Mouse (Mus musculus): ENCODE measurements around the gene Gm28490. TPM values are rescaled to one million over a fixed set of nuclear protein-coding genes. Genes with fewer than 3 reads are reported as not detected.
"Not testable (repeated sequence)": the region's sequence is repeated elsewhere in the genome, so short reads cannot be mapped to it uniquely, and the experiment has no call there.

Gm28490 gene
- polyA plus RNA-seq (2011; ENCODE audit: insufficient read depth, insufficient read length, low replicate concordance, missing spikeins), result not detected in 2 replicates

GRCm38 (mm10) chrY:31634656-31635055 is at the start of gene Gm28490:
Gm28490 (minus strand) TSS chrY:31634756.
- H3K27ac ChIP-seq (ENCODE audit: control insufficient read depth, insufficient read depth, low read depth, low read length, poor library complexity); H3K4me3 ChIP-seq (replicated peaks; ENCODE audit: control insufficient read depth, low read depth, low read length); H3K4me1 ChIP-seq (ENCODE audit: control insufficient read depth, insufficient read depth, low read length): not testable (repeated sequence)
- no CpG with 5 or more reads among the region's 8 CpGs for WGBS

All from bone marrow, adult 2 months (tissue).